Mouse (Mus musculus) CH12.LX (cell line): ENCODE measurements around the gene Rpl38.

Source experiments
- CTCF ChIP-seq, 2 experiments: IDR thresholded peaks in 1 of 2; conservative IDR thresholded peaks in 1 of 2; 2 replicates each; pipeline ENCODE4 v1.5.1; 2011 to 2012; ENCODE audit warnings: low read depth in 2 of 2, low read length in 2 of 2, improper control_type of control experiment in 1 of 2, inconsistent platforms in 1 of 2, mild to moderate bottlenecking in 1 of 2, moderate library complexity in 1 of 2
- HCFC1 ChIP-seq: IDR thresholded peaks from 2 replicates; pipeline ENCODE4 v1.6.1; 2012; ENCODE audit warnings: low read depth, mild to moderate bottlenecking, inconsistent platforms, low read length, improper control_type of control experiment
- NRF1 ChIP-seq: IDR thresholded peaks from 2 replicates; pipeline ENCODE4 v1.6.1; 2014; ENCODE audit warnings: low read depth, mild to moderate bottlenecking, inconsistent platforms, low read length, improper control_type of control experiment, moderate library complexity
- POLR2A ChIP-seq: IDR thresholded peaks from 2 replicates; pipeline ENCODE4 v1.6.1; 2011; ENCODE audit warnings: low read depth, mild to moderate bottlenecking, improper control_type of control experiment, low read length
- ZNF384 ChIP-seq: IDR thresholded peaks from 2 replicates; pipeline ENCODE4 v1.6.1; 2012; ENCODE audit warnings: low read depth, low read length, improper control_type of control experiment, inconsistent platforms

DNA sequence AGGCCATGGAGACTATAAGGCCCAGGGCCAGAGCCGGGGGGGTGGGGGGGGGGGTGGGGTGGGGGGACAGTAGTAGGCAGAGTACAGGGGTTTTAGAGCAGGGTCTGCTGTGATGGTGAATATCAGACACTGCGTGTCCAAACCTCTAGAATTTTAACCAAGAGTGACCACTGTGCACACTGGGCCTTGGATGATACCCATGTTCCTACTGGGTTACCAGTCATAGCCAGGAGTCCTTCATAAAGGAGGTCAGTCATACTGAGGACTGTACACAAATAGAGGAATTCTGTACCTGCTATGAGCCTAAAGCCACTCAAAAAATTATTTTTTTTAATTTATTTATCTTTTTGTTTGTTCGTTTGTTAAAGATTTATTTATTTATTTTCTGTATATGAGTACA lies 20.4 kb downstream of the Rpl38 start:
- TF ChIP-seq CTCF (conservative IDR thresholded peaks at IDR 0.05 in 1 of 2, IDR thresholded peaks at IDR 0.05 in 1 of 2; ENCODE audit: low read depth in 2 of 2, low read length in 2 of 2) = no peak
- no peak for TF ChIP-seq HCFC1
- no peak for TF ChIP-seq POLR2A
- no peak for TF ChIP-seq ZNF384
- no peak for TF ChIP-seq NRF1
